Mouse (Mus musculus) T-helper 2 cell (primary cell): ENCODE measurements at regions not wholly inside any gene's neighbourhood (a gene's known extent, or its start where the extent isn't known, plus 50 kb on each side); places are given as distances from the start of the nearest gene placed in this dataset.
"Not testable (repeated sequence)": the region's sequence is repeated elsewhere in the genome, so short reads cannot be mapped to it uniquely, and the experiment has no call there.

Experiments
- in situ Hi-C: fragments of 300-600 bp; cut with MboI, MseI; formaldehyde crosslinking; loops from one replicate; pipeline ENCODE4 v1.15.1; 2025; ENCODE audit warnings: high pct_unique_total_duplicates

- in situ Hi-C loops, result no loop called here
Observed at GRCm38 (mm10) chr10:19297669-19298068, 58.7 kb upstream of the Olig3 start.

- in situ Hi-C loops, result no loop called here
Observed at GRCm38 (mm10) chr10:19295388-19296013, 60.8 kb upstream of the Olig3 start.

GRCm38 (mm10) chr10:19291474-19291873 lies 64.9 kb upstream of the Olig3 start:
- in situ Hi-C loops, result no loop called here

- in situ Hi-C loops, result not testable (repeated sequence)
Observed at GRCm38 (mm10) chr10:19291039-19291438, 65.3 kb upstream of the Olig3 start.

GRCm38 (mm10) chr10:19282166-19282565 lies 74.2 kb upstream of the Olig3 start:
- in situ Hi-C loops, result no loop called here

- in situ Hi-C loops, result no loop called here
Observed at GRCm38 (mm10) chr10:19281021-19281420, 75.3 kb upstream of the Olig3 start.

DNA sequence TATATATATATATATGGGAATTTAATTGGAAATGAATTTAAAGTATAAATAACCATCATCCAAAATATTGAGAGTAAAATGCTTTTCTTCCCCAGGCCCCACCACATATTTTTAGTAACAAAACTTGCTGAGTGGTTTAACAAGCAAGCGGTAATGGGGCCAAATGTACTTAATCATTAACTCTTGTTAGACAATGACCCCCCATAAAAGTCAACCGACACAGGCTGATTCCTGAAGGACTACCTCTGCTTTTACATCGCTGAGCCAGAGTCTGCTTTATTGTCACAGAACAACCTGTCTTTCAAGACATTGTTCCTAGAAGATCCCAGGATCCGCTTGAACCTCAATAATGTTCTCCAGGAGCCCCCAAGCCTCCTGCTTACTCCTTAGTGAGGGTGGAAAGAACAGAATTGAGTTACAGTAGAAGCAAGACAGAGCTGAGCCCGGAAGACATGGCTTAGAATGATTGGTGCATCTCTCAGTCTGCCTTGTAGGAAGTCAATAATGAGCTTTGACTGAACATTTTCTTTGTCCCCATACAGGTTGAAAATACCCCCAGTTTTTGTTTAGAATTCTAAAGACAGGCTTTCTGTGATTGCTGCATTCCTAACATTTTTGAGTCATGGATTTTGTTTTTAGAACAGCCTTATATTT lies 78.0 kb upstream of the Olig3 start:
- in situ Hi-C loops, result no loop called here

DNA sequence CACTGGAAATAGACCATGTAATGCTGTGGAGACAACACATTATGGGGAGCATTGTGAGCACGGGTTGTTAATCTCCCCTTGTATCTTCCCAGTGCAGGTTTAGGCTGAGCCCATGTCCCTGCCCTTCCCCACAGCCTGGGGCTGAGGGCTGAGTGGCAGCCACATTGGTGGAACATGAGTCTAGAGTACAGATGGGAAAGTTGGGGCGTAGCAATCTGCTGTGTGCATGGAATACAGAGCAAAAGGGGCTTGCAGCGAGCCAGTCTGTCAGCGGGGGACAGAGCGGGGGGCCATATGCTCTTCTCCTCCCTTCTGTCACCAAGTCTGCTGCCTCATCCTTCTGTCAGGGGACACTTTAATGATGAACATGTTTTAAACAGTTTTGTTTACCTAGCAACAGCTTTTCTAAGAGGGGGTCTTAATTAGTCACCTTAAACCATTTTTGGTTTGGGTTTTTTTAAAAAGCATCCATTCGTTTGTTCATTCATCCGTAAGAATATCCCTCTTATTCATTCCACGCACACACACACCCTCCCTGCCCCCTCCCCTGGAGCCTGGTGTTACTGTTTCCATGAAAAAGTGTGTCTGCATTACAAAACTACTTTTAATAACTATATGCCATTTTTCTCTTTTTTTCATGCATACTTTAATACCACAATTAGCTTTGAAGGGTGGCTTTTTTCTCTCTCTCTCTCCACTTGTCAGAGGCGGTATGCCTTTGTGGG lies 79.1 kb upstream of the Olig3 start:
- in situ Hi-C loops, result no loop called here

DNA sequence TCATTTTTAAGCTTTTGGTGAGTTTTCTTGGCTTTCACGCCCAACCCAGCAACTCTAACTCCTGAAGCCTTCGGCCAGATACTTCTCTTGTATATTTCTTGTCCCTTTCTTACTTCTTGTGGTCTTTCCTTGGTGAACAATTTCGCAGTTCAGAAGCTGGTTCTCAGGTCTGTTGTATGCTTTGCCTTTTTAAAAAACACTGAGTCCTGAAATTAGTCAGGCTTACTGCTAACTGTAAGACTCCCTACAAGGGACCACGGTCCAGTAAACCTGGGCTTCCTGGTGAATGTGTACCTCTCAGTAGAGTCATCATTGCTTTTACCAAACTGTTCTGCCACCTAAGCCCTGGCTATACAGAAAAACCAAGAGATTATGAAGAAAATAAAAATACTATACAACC lies 81.3 kb upstream of the Olig3 start:
- in situ Hi-C loops, result no loop called here

DNA sequence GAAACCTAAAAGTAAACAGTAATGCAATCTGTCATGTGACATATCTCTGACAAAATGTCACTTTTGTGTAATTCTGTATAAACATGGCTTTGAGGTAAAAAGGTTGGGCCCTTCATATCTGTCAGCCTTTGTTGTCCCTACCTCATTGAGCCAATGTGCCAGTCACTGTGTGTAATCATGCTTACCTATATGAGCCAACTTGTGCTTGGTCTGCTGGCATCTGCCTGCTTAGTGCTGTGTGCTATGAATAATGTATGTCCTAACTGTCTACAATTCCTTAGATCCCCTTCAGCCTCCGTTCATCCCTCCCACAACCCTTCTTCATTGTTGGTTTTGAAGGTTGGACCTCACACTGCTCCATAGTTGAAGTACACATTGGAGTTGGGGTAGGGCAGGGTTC lies 86.9 kb upstream of the Olig3 start:
- in situ Hi-C loops, result no loop called here

GRCm38 (mm10) chr10:19268051-19268450 lies 88.3 kb upstream of the Olig3 start:
- in situ Hi-C loops, result no loop called here

- in situ Hi-C loops, result loop anchor here (10.0 kb wide), 2 partner anchors 285 to 445 kb away; no protein-coding TSS in a partner anchor
Observed at GRCm38 (mm10) chr10:19240102-19240759, 116.1 kb upstream of the Olig3 start.

DNA sequence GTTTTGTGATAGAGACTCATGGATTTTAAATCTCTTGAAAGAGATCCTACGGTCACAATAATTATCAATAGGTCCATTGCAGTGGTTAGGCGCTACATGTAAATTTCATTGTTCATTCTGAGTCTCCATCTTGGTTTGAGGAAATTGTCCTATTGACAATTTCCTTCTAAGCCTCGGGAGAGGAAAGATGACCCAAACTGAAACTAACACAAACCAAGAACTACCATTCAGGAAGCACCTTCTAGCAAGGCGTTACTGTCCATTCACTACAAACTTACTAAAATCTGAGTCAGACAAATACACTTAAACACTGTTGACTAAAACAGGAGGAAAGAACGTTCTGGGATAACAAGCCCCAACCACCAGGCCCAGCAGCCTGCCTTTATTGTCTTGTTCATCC lies 140.1 kb upstream of the Olig3 start:
- in situ Hi-C loops, result no loop called here

GRCm38 (mm10) chr10:19209751-19210150 lies 146.6 kb upstream of the Olig3 start:
- in situ Hi-C loops, result loop anchor here (10.0 kb wide), 1 partner anchor 285 kb away; no protein-coding TSS in a partner anchor

- in situ Hi-C loops, result loop anchor here (10.0 kb wide), 1 partner anchor 283 kb away; no protein-coding TSS in a partner anchor
Observed at GRCm38 (mm10) chr10:19208101-19208722, 148.1 kb upstream of the Olig3 start.

DNA sequence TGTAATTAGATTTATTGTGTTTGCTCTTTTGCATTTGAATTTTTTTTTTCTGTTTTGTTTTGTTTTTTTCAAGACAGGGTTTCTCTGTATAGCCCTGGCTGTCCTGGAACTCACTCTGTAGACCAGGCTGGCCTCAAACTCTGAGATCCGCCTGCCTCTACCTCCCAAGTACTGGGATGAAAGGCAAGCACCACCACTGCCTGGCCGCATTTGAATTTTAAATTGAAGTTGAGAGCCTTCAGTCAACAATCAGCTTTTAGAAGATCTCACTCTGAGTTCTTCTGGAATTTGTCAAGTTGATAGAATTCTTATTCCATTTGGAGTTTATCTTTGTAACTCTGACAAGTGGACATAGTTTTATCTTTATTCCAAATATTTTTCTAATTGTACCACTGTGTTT lies 148.8 kb upstream of the Olig3 start:
- in situ Hi-C loops, result loop anchor here (10.0 kb wide), 1 partner anchor 283 kb away; no protein-coding TSS in a partner anchor

DNA sequence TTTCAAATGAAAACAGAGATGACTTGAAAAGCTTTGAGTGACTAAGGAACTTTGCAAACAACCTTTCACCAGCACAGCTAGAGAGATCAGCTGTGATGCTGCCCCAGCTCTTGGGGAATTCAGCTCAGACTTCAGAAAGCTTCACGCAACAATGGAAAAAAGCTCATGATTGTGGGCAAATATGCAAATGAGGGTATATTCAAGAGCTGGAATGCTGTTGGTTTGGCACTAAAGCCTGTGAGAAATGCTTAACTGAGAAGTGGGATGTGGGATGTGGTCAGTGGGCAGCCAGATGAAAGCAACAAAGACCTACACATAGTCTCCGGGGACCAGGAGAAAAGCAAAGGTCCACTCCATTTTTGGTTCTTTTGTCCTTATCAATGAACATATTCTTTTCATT lies 156.0 kb upstream of the Olig3 start:
- in situ Hi-C loops, result loop anchor here (10.0 kb wide), 1 partner anchor 276 kb away; no protein-coding TSS in a partner anchor

GRCm38 (mm10) chr10:19195676-19196075 lies 160.7 kb upstream of the Olig3 start:
- in situ Hi-C loops, result no loop called here

DNA sequence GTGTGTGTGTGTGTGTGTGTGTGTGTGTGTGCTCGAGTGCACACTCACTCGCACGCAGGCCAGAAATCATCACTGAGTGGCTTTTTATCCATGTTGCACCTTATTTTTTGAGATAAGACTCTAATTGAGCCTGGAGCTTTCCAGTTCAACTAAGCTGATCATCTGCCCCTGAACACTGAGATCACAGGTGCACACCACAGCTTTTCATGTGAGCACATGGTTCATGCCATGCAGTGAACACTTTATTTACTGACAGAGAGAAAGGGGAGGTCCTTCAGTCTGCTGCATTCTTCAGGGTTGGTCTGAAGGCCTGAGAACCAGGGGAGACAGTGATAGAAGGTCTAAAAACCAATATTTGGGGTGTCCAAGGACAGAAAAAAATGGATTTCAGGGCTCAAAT lies 161.7 kb upstream of the Olig3 start:
- in situ Hi-C loops, result no loop called here

DNA sequence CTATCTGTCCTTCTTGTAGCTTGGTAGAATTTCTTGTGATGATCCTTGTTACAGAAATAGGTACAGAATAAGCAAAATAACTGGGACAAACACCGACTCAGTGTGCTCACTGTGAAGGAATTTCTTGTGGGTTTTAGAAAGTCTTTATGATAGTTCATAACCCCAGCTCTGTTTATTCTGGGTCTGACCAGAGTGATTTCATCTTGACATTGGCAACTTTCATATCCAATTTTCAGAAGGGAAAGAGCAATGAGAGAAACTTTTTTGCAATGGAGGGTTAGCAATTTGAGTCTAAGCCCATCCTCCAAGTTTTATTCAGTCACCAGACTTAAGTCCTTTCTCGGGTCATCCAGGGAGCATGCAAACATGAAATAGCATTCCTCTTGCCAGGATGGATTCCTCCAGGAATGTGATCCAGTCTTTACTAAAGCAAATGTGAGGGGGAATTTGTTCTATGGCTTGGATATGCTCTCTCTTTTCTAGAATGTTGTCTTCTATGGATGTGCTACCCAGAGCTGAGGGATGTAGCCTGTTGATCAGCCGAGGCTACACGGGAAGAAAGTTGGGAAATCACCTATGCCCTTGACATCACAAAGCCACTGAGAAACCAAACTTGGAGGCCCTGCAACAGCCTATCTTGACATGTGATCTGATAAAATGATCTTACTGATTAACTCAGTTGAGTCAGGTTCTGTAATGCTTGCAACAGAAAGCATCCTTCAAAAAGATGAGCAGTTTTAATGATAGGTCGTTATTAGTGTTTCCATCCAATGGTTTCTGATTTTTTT lies 163.2 kb upstream of the Olig3 start:
- in situ Hi-C loops, result no loop called here

DNA sequence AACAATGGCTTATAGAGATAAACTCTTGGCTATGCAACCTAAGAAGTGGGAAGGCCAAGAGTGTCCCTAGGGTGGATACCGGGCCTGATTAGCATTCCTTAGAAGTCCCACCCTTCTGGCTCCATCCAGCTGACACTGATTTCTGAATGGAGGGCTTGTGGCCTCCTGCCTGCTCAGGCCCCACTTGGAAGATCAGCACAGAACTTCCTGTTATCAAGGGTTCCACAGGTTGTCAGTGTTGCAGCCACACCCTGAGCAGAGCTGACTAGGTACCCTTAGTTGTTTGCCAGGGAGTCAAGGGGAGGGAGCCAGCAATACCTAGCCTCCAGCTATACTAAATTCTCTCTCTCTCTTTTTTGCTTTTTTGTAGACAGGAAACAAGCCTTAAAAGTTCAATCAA lies 164.1 kb upstream of the Olig3 start:
- in situ Hi-C loops, result no loop called here
